Mouse (Mus musculus) layer of hippocampus, adult 9-10 months (tissue): ENCODE measurements around the gene Defb25.

ENCODE experiments used
- DNase-seq: peaks from one replicate; pipeline ENCODE4 v3.0.0; 2022; ENCODE audit warnings: low spot score

The Defb25 gene

GRCm38 (mm10) chr2:152626774-152627591, 4.1 kb upstream of the Defb25 start, which contains the start of gene Rem1:
Gene Rem1 (plus strand): TSS chr2:152626951.
- no peak for DNase-seq

GRCm38 (mm10) chr2:152625256-152625655, 2.4 kb upstream of the Defb25 start:
- no peak for DNase-seq

- no peak for DNase-seq
Measured at GRCm38 (mm10) chr2:152624566-152624965, 1.7 kb upstream of the Defb25 start.

- no peak for DNase-seq
Measured at GRCm38 (mm10) chr2:152622151-152622550, 702 bp downstream of the Defb25 start.

GRCm38 (mm10) chr2:152620367-152621134, 2.3 kb downstream of the Defb25 start:
- DNase-seq, result no peak

- DNase-seq, result no peak
Measured at GRCm38 (mm10) chr2:152617374-152617773, 5.5 kb downstream of the Defb25 start.

- DNase-seq, result no peak
Measured at GRCm38 (mm10) chr2:152616470-152616869, 6.4 kb downstream of the Defb25 start.

GRCm38 (mm10) chr2:152615563-152615962, 7.3 kb downstream of the Defb25 start:
- peak; percentile 48 for DNase-seq

- no peak for DNase-seq
Measured at GRCm38 (mm10) chr2:152612193-152612592, 10.7 kb downstream of the Defb25 start.

GRCm38 (mm10) chr2:152608719-152609118, 14.1 kb downstream of the Defb25 start:
- DNase-seq, result no peak

GRCm38 (mm10) chr2:152607746-152608145, 15.1 kb downstream of the Defb25 start:
- DNase-seq, result no peak

- no peak for DNase-seq
Measured at GRCm38 (mm10) chr2:152604057-152604456, 18.8 kb downstream of the Defb25 start, which contains the start of gene Defb36. Gene Defb36 (plus strand): TSS chr2:152604327.

- DNase-seq, result no peak
Measured at GRCm38 (mm10) chr2:152601275-152601960, 21.4 kb downstream of the Defb25 start.

GRCm38 (mm10) chr2:152600076-152600475, 22.8 kb downstream of the Defb25 start:
- DNase-seq, result no peak

GRCm38 (mm10) chr2:152599299-152599698, 23.6 kb downstream of the Defb25 start, which contains the start of gene Defb45:
Gene Defb45 (minus strand): TSS chr2:152599399.
- DNase-seq, result no peak

GRCm38 (mm10) chr2:152589021-152589420, 33.8 kb downstream of the Defb25 start:
- DNase-seq, result no peak

- no peak for DNase-seq
Measured at GRCm38 (mm10) chr2:152588450-152588849, 34.4 kb downstream of the Defb25 start.

GRCm38 (mm10) chr2:152586926-152587560, 35.8 kb downstream of the Defb25 start:
- DNase-seq, result no peak

GRCm38 (mm10) chr2:152580612-152581011, 42.2 kb downstream of the Defb25 start:
- DNase-seq, result no peak

GRCm38 (mm10) chr2:152580107-152580506, 42.7 kb downstream of the Defb25 start, which contains the start of gene Defb19:
Gene Defb19 (minus strand): TSS chr2:152580312.
- DNase-seq, result no peak

GRCm38 (mm10) chr2:152573484-152573883, 49.4 kb downstream of the Defb25 start:
- no peak for DNase-seq
